Mouse (Mus musculus) adrenal gland, adult 2 months (tissue): ENCODE data around the gene Med27. TPM values are rescaled to one million over a fixed set of nuclear protein-coding genes. Genes with fewer than 3 reads are reported as not detected.
A peak's percentile ranks its signal among the peaks of the same experiment; 100 is the strongest.

Experiments used
- DNase-seq: peaks from one replicate; pipeline ENCODE4 v3.0.0; 2021
- polyA plus RNA-seq: library from polyadenylated mRNA; depleted of rRNA; stranded (reverse); fragments of >200 nt; gene quantifications from 2 replicates; pipeline ENCODE4 v1.2.3, GENCODE M21; 2012
- total RNA-seq, 2 experiments: library from RNA; stranded (reverse); gene quantifications; 2 replicates each; pipeline ENCODE4 v1.2.3; 2021

Med27 gene
- total and polyA plus RNA-seq, 3 experiments = 25.8 to 54.7 (median 28.1) TPM

DNA sequence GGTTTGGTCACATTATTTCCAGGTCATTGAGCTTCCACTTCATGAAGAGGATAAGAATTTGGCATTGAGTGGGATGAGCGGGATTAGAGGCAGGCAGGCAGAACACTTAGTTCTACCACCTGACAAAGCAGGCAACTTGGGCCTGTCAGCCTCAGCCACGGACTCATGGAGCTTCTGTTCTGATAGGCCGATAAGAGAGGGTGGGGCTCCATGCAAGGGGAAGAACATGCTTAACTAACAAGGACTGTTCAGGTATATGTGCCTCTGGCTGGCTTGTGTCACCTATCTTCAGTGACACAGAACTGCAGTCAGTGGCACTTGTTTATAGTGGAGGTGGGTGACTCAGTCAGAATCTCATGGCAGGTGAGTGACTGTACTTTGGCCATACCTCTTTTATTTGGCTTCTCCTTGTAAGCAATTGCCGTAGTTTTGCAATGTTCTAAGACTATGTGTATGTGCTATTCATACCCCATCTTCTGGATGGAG lies 126.4 kb downstream of the Med27 start:
- no peak for DNase-seq

DNA sequence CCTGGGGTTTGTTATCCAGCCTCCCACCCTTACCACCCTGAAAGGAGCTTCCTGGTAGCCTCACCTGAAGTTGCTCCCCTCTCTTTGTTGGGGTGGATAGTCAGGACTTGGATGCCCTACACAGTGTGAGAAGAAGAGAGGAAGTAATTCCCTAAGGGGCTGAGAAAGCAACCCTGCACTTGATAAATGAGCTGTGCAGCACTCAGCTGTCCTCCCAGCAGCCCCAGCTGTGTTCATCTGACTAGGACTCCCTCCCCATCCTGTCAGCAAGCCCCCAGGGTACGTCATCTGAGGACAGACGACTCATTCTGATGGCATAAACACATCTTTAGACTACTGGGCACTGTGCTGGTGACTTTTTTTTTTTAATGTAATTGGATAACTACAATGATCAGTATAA lies 127.3 kb downstream of the Med27 start:
- DNase-seq = no peak

DNA sequence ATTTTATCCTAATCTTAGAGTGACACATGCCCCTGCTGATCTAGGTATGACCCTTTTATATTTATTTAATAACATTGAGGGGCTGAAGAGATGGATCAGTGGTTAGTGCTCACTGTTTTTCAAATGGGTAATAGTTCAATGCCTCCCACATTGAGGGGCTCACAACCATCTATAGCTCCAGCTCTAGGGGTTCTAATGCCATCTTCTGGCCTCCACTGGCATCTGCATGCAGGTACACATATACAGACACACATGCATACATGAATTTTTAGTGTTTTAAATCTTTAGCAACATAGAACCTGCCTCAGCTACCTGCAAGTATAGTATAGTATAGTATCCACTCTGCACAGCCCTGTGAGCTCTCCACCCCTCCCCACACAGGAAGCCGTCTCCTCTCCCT lies 130.1 kb downstream of the Med27 start:
- DNase-seq = no peak

DNA sequence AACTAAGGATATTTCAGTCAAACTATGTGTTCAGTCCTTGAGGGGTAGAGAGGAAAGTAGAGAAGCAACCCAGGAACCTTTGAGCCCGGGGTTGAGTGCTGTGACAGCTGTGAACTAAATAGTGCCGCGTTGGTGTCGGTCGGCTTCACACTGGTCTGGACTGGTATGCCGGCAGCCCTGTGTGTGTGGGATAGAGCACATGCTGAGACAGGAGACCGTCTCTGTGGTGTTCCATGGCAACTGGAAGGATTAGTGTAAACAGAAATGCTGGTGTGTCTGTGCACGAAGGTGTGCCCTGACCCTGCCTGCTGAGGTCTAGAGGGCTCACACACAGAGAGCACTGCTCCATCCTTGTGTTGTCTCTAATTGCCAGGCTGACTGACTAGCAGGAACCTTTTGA lies 135.2 kb downstream of the Med27 start:
- DNase-seq = no peak

DNA sequence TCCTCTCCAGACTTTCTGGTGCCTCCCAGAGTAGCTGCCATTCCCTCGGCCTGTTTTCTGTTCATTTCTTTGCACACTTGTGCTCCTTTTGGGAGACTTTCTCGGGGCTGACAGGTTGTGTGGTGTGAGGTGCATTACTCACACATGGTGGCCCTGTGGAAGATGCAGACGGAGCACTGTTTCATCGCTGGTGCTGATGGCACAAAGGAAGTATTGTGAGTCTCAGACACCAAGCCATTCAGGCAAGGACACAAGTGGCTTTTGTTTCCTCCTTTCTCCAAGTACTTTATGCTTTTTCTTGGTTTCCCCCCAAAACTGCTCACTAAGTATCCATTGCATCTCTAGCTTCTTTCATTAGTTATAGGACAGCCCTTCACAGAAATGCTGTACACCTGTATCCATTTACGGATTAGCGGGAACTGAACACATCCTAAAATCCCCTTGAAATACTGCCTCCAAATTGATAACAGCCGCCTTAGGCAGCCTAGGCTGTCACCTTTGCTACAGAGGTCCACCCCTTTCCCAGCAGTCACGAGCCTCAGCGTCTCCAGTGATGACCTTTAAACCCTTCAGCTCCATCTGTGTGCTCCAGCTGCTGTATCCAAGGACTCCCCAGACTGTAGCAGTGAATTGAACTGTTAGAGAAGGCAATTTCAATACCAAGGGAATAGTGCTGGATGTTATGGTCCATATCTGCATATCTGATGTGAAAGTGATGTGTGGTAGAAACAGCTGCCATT lies 136.5 kb downstream of the Med27 start:
- DNase-seq = no peak

DNA sequence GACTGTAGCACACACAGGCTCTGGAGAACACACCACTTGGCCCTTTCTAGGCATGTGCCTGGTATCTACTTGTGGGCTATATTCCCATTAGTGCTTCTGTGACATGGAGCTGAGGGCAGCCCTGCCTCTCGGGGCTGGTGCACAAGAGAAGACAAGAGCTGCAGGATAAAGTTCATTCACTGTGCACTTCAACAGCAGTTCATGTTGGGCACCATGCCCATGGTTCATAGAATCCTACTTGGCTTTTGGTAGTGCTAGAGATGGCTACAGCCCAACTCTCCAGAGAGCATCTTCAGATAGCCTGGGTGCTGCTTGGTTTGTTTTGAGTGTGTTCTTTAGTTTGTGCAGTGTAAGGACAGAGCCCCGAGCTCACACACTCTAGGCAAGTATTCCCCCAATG lies 138.9 kb downstream of the Med27 start:
- DNase-seq = no peak

DNA sequence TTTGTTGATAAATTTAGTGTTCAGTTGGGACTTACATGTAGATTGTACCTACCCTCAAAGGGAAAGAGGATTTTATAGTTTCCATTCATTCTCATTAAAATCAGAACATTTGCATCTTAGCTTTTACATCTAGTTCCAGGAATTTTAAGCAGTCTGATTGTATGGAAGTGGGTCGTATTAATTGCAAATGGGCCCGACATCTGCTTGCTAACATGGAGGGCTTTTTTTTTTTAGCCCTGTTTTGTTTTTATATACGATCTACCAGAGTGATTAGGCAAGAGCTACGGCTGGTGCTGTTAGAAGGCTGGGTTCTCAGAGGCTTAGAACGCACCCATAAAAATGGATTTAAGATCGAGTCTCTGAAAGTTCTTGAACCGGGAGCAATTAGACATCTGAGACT lies 139.9 kb downstream of the Med27 start:
- DNase-seq = no peak

DNA sequence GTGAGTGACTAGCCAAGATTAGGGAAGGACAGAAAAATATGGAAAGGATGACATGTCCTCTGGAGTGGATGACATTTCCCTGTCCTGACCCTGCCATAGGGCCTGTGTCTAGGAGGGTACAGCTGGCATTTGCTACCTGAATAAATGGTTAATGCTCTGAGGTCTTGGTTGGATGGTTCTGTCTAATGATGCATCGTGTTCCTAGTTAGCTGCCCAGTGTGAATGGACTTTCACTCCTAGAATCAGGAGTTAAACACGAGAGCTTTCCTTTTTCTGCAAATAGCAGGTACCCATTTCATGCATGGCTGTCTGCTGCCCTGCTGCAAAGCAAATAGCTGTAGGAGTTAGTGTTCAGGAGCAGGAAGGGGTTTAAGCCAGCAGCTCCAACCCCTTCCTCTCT lies 141.0 kb downstream of the Med27 start:
- no peak for DNase-seq

DNA sequence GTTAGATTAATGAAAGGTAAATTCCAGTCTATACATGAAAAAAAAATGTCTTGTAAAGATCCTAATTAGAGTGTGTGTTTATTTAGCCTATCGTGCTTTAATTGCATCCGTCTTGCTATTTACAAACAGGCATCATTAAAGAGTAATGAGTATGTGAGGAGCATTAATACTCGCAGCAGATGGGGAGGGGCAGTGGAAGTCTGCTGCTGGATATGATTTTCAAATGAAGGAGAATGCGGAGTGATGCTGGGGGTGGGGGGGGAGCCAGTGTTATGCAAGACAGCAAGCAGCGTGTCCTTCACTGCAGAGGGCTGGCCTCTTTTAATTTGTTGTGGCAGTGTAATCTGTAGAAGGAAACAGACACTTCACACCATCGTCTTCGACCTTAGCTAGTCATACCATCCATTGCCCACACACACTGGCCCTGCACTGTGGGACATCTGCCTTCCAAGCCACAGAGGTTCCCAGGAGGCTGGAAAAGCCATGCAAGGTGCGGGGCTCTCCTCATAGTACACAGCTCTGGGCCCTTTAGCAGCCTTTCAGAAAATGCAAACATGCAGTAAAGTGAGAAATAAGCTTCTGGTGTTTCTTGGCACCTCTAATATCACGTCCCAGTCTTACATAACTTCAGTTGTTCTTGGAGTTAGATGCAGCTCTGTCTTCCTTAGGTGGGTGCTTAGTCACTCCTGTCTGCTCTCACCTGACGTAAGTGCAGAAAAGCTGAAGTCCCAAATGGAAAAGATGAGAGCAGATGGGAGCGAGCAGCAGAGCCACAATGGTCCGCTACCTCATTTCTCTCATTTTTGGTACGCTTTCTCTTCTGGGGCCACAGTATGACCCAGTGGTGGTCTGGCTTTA lies 142.0 kb downstream of the Med27 start:
- DNase-seq = no peak

DNA sequence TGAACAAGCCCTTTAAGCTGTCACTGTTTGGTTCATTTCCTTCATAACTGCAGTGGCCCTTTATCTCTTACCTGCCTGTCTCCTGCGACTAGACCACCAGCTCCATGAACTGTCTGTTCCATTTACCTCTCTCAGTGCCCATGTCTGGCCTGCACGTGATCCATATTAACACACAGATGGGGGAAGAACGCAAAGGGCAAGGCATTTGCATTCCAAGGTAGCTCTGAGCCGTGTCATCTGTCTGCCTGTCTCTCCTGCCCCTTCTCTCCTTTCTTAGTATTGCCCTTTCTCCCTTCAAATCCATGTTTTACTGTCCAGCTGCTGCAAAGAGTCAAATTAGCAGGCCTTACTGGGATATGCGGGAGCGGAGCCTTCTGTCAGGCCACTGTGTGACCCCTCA lies 145.0 kb downstream of the Med27 start:
- no peak for DNase-seq

DNA sequence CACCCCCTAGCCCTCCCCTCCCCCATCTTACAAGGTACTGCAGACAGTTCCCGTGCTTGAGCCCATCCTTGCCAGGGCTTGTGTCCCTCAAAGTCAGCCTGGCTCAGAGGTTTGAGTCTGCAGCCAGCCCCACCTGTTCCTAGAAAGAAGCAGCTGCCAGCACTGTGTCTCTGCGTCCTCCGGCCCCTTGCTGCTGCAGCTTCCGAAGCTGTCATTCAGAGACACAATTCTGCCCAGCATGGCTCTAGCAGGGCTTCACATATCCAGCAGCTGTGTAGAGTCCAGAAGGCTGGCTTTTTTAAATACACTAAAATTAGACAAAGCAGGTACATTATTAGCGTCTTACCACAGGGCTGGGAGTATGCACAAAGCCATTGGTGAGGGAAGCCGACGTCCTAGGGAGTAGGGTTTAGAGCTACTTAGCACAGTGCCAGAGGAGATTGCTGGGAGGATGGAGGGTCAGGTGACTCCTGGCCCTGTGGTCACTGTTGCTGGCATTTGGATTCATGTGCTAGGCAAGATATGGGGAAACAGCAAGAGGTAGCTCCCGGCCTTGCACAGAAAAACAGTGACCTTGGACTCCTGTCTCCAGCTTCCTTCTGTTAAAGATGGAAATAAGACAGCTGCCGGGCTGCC lies 146.9 kb downstream of the Med27 start:
- DNase-seq = peak; percentile 60

DNA sequence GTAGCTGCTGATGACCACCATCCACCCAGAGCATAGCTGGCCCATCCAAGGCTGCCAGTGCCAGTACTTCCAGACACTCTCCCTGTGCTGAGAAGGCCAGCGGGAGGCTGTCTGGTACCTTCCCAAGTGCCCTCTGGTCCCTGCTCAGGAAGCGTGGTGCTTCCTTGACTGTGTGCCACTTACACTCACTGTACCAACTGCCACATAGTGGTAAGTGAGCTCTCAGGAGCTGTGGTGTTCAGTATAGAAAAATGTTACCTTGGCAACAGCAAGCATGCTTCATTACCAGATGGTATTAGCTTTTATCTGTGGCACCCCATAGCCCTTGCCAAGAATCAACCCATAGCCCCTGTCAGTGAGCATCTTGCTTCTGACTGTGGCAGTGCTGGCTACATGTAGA lies 148.7 kb downstream of the Med27 start:
- no peak for DNase-seq

DNA sequence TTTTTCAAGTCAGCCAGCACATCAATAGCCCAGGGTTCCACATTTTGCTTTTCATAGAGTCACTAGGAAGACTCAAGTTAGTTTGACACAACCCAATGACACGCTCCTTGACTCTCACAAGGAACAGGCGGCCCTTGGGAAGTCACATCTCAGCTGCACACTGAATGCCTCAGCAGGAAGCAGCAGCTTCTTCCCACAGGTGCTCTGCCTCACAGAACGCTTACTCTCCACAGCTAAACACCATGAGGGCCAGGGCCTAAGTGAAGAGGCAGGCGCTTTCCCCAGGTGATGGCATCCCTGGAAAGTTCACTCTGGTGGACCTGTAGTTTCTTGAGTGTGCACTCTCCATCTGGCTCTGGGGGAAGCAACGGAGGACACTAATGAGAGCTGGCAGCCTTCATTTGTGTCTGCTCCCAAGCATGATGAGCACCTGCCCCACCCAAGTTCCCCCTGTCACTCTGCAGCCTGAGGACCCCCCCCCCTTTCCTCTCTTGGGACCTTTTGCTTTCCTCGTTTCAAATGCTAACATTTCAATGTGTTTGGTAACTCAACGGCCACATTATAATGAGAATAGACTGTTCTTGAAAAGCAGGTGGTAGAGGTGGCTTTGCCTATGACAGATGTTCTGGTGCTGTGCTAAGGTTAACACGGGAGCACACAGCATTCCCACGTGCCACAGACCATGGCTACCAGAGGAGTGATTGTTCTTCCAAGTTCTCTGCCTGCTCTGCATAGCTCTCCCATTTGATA lies 154.2 kb downstream of the Med27 start:
- no peak for DNase-seq

DNA sequence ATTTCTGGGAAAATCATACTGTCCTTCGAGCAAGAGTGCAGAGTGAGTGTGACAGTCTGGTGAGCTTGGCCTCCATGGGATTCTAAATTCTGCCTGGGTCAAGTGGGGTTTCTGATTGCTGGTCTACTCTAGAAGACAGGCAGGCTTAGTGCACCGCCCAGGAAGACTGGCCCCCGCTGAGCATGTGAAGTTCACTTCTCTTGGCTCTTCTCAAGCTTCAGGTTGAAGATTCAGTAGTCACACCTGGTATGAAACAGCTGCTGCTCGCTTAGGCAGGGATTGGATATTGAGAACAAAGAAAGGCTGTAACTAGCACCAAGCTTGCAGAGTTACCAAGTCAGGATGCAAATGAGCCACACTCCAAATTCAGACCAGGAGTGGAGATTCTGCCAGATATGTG lies 154.8 kb downstream of the Med27 start:
- DNase-seq = no peak

DNA sequence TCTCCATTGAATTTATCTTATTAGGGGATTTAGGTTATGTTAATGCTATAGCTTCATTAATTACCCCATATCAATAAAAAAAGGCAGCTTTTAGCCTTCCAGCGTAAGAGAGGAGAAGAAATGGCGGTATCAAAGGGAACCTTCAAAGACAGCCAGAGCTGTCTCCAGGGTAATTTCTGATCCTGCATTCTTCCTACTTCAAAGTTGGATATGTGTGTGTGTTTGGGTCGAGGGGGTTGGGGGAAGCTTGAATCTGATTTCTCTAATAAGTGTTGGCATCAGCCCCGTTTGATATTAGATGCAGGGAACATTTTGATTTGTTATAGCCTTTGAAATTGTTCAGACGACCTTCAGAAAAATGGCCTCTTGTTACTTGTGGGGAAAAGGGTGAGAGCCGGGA lies 158.2 kb downstream of the Med27 start:
- no peak for DNase-seq

DNA sequence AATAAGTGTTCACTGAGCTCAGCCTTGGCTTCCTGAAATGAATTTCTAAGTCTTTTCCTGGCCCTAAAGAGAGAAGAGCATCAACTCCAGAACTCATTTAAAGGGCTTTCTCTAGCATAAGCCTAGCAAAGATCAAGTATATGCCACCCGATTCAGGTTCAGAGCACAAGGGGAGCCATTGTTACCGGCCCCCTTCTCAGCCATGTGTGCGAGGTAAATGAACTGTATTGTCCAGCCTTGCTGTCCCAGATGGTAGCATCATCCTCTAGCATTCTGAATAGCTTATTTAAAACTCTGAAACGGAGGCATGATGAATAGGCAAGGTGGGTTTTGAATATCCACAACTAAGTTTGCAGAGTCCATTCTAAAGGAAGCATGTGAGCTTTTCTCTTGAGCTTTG lies 159.8 kb downstream of the Med27 start:
- DNase-seq = no peak

DNA sequence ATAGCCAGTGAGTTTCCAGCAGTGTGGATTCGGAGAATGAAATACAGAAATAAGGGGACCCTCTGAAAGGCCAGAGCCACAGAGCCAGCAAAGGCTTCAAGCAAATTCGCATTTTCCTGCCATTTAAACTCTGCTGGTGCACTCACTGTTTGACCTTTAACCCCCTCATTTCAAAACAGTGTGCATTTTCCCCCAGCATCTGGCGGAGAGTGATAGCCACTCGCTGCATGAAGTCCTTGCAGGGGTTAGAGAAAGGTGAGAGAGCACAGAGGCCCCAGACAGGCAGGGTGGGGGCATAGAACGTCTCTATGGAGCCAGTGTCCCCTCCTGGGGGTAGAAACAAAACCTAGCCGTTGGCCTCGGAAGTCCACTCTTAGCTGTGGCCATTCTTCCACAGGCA lies 166.5 kb downstream of the Med27 start:
- no peak for DNase-seq

DNA sequence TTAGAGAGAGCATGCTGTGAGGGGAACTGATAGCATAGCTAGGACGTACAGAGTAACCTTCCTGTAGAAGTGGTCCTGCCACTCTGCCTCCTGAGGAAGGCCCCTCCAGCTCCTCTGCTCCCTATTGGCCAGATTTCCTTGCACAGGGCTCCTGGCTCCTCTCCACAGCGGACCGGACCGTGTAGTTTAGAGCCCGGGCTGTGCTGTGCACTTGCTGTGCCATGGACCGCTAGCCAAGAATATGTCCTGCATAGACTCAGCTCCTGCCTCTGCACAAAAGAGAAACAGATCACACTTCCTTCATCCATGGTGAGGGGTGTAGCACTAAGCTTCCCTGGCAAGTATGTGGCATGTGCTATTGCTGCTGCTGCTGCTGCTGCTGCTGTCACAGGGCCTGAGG lies 168.2 kb downstream of the Med27 start:
- DNase-seq = no peak

DNA sequence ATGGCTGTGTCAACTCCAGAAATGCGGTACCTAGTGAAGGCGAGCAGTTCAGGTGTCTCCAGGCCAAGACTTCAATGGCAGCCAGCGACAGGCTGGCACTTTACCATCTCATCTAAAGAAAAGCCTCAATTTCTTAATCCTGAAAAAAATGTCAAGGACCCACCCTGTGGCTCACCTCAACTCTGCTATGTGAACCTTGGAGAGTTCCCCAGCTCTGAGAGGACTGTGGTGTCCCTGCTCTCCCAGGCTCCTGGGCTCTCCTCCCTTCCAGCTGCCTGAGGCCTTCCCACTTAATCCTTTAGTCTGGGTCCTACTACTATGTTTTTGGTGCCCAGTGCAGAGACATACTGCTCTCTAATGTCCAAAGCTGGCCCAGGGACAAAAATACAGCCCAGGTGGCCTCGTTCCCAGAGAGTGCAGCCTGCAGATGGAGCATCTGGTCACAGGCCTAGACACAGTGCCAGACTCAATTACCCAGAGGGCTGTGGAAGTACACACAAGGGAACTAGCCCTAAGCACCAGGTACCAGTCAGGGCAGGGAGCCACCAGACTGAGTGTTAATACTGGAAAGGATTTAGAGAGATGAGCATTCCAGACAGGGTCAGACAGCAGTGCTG lies 169.3 kb downstream of the Med27 start:
- peak; percentile 67 for DNase-seq

DNA sequence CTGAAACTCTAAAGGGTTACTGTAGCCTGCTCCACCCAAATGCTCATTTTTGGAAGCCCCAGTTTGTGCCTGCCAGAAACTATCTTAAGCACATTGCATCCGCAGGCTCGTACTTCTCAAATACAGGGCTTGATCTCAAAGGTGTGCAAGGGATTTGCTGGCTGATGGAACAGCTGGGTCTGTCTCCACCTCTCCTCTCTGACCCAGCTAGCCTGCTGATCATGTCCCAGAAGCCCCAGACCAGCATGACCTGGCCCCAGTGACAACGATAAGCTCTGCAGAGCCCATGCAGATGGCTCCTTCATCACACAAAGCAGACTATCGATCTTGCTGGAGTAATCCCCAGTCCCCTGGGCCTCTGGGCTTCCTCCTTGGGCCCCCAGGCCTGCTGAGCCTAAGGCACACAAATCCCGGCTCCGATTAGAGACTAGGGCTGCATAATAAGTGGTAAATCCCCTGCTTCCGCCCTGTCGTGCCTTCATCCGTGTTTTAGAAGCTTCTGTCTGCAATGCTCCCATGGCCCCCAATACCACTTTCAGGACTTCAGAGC lies 170.1 kb downstream of the Med27 start:
- DNase-seq = no peak

DNA sequence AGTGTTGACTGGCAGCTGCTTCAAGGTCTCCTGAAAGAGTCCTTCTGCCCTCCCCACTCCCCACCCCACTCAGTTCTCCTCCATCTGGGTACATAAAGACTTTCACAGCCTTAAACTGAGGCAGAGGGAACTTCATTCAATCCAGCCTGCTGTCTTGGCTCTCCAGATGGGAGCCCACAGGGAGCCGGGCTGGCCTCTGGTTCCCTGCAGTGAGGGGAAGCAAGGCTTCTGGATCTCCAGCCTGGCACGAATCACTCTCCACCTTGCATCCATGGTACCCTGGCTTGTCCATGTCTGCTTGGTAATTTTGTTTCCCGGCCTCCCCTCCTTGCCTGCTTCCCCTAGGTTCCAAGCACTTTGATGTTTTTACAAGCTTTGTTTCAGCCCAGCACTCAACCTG lies 172.8 kb downstream of the Med27 start:
- no peak for DNase-seq

DNA sequence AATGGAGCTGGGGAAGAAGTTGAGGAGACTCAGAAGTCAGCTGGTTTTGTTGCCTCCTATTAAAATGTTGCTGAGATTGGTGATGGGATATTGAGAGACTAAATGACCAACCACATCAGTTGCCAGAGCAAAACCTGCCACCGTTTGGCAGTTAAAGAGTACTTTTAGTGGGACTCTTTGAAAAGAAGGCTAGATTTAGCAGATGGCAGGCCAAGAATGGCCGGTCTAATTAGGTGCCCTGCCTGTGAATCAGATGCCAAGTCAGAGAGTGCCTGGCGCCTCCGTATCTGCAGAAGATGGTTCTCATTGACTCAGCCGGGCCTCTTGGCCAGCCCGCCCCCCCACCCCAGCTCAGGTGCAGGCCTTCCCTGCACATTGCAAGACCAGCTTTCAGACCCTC lies 173.6 kb downstream of the Med27 start:
- no peak for DNase-seq
